In the genomic region with DNA sequence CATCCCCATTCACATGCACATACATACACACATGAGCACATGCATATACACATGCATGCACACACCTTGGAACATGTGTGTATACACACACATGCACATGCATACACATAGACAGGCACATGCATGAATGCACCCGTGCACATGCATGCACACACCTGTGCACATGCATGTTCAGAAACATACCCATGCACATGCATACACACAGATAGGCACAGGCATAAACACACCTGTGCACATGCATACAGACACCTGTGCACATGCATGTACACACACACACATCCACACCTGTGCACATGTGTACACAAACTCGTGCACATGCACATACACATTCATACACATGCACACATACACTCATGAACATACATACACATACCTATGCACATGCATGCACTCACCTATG, we compare ENCODE assay signal across 20 mouse cellular contexts. TPM values are rescaled to one million over a fixed set of nuclear protein-coding genes. Genes with fewer than 3 reads are reported as not detected.
DNase-seq lines count a peak whose midpoint lies in the region; ATAC-seq and TF ChIP-seq lines count a peak whose summit lies in the region.
"Had no signal": no experiment of that assay in that cellular context is flagged by ENCODE, and none has a peak within 500 bp of the region (broad histone marks: within the 10 kb centered on the region; RNA-seq: fewer than 3 reads in every experiment).

No protein-coding gene starts in this region.

- TF ChIP-seq CTCF in stomach, postnatal 0 days (IDR thresholded peaks at IDR 0.05; ENCODE audit: low read depth), result no peak

- H3K36me3 ChIP-seq in embryonic facial prominence, embryonic 12.5 days, result no peaks in the 10 kb centered on the region
- no peaks in the 10 kb centered on the region for H3K36me3 ChIP-seq in embryonic facial prominence, embryonic 10.5 days (replicated peaks)
- H3K36me3 ChIP-seq in heart, embryonic 11.5 days (ENCODE audit: control insufficient read depth, insufficient read depth, low read length), result no peaks in the 10 kb centered on the region
- H3K36me3 ChIP-seq in liver, embryonic 11.5 days (ENCODE audit: control insufficient read depth, insufficient read depth, low read length), result no peaks in the 10 kb centered on the region
- no peaks in the 10 kb centered on the region for H3K36me3 ChIP-seq in stomach, embryonic 16.5 days (ENCODE audit: control insufficient read depth, insufficient read depth, low read length)
- H3K36me3 ChIP-seq in stomach, postnatal 0 days (ENCODE audit: control insufficient read depth, insufficient read depth, low read length), result no peaks in the 10 kb centered on the region
- H3K36me3 ChIP-seq: heart, embryonic 10.5 days; hindbrain, embryonic 15.5 days; neural tube, embryonic 12.5 days had no signal

- H3K9ac ChIP-seq in embryonic facial prominence, embryonic 12.5 days, result no peak overlapping the region
- H3K9ac ChIP-seq in heart, embryonic 11.5 days (ENCODE audit: low read depth, low read length), result no peak overlapping the region
- no peak overlapping the region for H3K9ac ChIP-seq in liver, embryonic 11.5 days (ENCODE audit: low read depth, low read length)
- H3K9ac ChIP-seq in stomach, embryonic 16.5 days (ENCODE audit: low read length), result no peak overlapping the region
- H3K9ac ChIP-seq in stomach, postnatal 0 days (ENCODE audit: low read length), result no peak overlapping the region
- H3K9ac ChIP-seq: hindbrain, embryonic 15.5 days; liver, postnatal 0 days; neural tube, embryonic 12.5 days had no signal

- DNase-seq in embryonic facial prominence, embryonic 10.5 days (ENCODE audit: low spot score), result no peak
- no peak for DNase-seq in heart, postnatal 25 days (ENCODE audit: low spot score)
- no peak for DNase-seq in liver, embryonic 11.5 days (ENCODE audit: low spot score)
- no peak for DNase-seq in liver
- DNase-seq in stomach, postnatal 0 days (ENCODE audit: low spot score), result no peak
- DNase-seq: adrenal gland, postnatal 10 days; cerebellum, adult 18-20 months; cerebellum, postnatal 25 days; kidney, postnatal 4 days; liver, postnatal 0 days; right cerebral cortex, postnatal 14 days; thymus, postnatal 14 days had no signal

- ATAC-seq in embryonic facial prominence, embryonic 12.5 days (ENCODE audit: insufficient number of reproducible peaks, insufficient read depth, low FRiP score, low TSS enrichment), result 0 out of 2 replicates have a peak, but pooled peaks have one; percentile 67
- ATAC-seq in heart, embryonic 11.5 days (replicated peaks; ENCODE audit: insufficient number of reproducible peaks, low FRiP score, low TSS enrichment), result 0 out of 2 replicates have a peak, but pooled peaks have one; percentile 39
- 0 out of 2 replicates have a peak, but pooled peaks have one; percentile 18 for ATAC-seq in liver, embryonic 11.5 days (replicated peaks; ENCODE audit: low FRiP score)
- 0 out of 2 replicates have a peak, but pooled peaks have one; percentile 10 for ATAC-seq in stomach, embryonic 16.5 days (ENCODE audit: insufficient read depth, low FRiP score)
- ATAC-seq in stomach, postnatal 0 days (ENCODE audit: low FRiP score, low TSS enrichment), result no peak
- ATAC-seq: intestine, postnatal 0 days; liver, postnatal 0 days; lung, postnatal 0 days had no signal

- H3K27me3 ChIP-seq in embryonic facial prominence, embryonic 12.5 days, result no peaks in the 10 kb centered on the region
- no peaks in the 10 kb centered on the region for H3K27me3 ChIP-seq in embryonic facial prominence, embryonic 10.5 days (replicated peaks; ENCODE audit: low read depth, poor library complexity, severe bottlenecking)
- H3K27me3 ChIP-seq in heart, embryonic 11.5 days (ENCODE audit: control insufficient read depth, insufficient read depth, low read length), result no peaks in the 10 kb centered on the region
- no peaks in the 10 kb centered on the region for H3K27me3 ChIP-seq in liver, embryonic 11.5 days (replicated peaks; ENCODE audit: control insufficient read depth, insufficient read depth, low read length)
- no peaks in the 10 kb centered on the region for H3K27me3 ChIP-seq in stomach, embryonic 16.5 days (ENCODE audit: control insufficient read depth, insufficient read depth, low read length)
- H3K27me3 ChIP-seq in stomach, postnatal 0 days (ENCODE audit: control insufficient read depth, insufficient read depth, low read length), result no peaks in the 10 kb centered on the region
- H3K27me3 ChIP-seq: hindbrain, embryonic 15.5 days; neural tube, embryonic 12.5 days had no signal

- no peak for TF ChIP-seq EP300 in stomach, postnatal 0 days (optimal IDR thresholded peaks at IDR 0.05)

- H3K4me2 ChIP-seq in embryonic facial prominence, embryonic 12.5 days (replicated peaks), result no peak overlapping the region
- H3K4me2 ChIP-seq in heart, embryonic 11.5 days, result no peak overlapping the region
- no peak overlapping the region for H3K4me2 ChIP-seq in liver, embryonic 11.5 days
- H3K4me2 ChIP-seq in stomach, embryonic 16.5 days (ENCODE audit: low read depth, low read length), result no peak overlapping the region
- H3K4me2 ChIP-seq in stomach, postnatal 0 days (replicated peaks; ENCODE audit: low read depth), result no peak overlapping the region
- H3K4me2 ChIP-seq: hindbrain, embryonic 15.5 days; neural tube, embryonic 12.5 days had no signal

- no peak overlapping the region for H3K27ac ChIP-seq in embryonic facial prominence, embryonic 12.5 days
- H3K27ac ChIP-seq in embryonic facial prominence, embryonic 10.5 days (replicated peaks), result no peak overlapping the region
- H3K27ac ChIP-seq in heart, embryonic 11.5 days (ENCODE audit: low read depth, low read length), result no peak overlapping the region
- H3K27ac ChIP-seq in liver, embryonic 11.5 days (ENCODE audit: low read depth, low read length), result no peak overlapping the region
- H3K27ac ChIP-seq in stomach, embryonic 16.5 days (ENCODE audit: low read length), result no peak overlapping the region
- no peak overlapping the region for H3K27ac ChIP-seq in stomach, postnatal 0 days (replicated peaks)
- H3K27ac ChIP-seq: heart, embryonic 10.5 days; hindbrain, embryonic 15.5 days; neural tube, embryonic 12.5 days had no signal

- 85% methylated on average over 2 of the region's 2 CpGs for WGBS in embryonic facial prominence, embryonic 12.5 days
- 77% methylated on average over 2 of the region's 2 CpGs for WGBS in embryonic facial prominence, embryonic 10.5 days
- WGBS in heart, embryonic 11.5 days (ENCODE audit: insufficient replicate concordance), result 79% methylated on average over 2 of the region's 2 CpGs
- WGBS in liver, embryonic 11.5 days, result 68% methylated on average over 2 of the region's 2 CpGs
- 79% methylated on average over 2 of the region's 2 CpGs for WGBS in stomach, embryonic 16.5 days
- 77% methylated on average over 2 of the region's 2 CpGs for WGBS in stomach, postnatal 0 days

- H3K4me1 ChIP-seq in embryonic facial prominence, embryonic 12.5 days, result no peaks in the 10 kb centered on the region
- no peaks in the 10 kb centered on the region for H3K4me1 ChIP-seq in embryonic facial prominence, embryonic 10.5 days
- H3K4me1 ChIP-seq in heart, embryonic 11.5 days (ENCODE audit: control insufficient read depth, insufficient read depth, low read length), result no peaks in the 10 kb centered on the region
- H3K4me1 ChIP-seq in liver, embryonic 11.5 days (replicated peaks; ENCODE audit: control insufficient read depth, insufficient read depth, low read length), result no peaks in the 10 kb centered on the region
- no peaks in the 10 kb centered on the region for H3K4me1 ChIP-seq in stomach, embryonic 16.5 days (ENCODE audit: control insufficient read depth, insufficient read depth, low read length)
- H3K4me1 ChIP-seq in stomach, postnatal 0 days (replicated peaks; ENCODE audit: control insufficient read depth, insufficient read depth), result no peaks in the 10 kb centered on the region
- H3K4me1 ChIP-seq: heart, embryonic 10.5 days; hindbrain, embryonic 15.5 days; neural tube, embryonic 12.5 days had no signal

- intact Hi-C loops in heart, postnatal 25 days (cut with DNase I), result no loop called here

- H3K4me3 ChIP-seq in embryonic facial prominence, embryonic 12.5 days, result no peak overlapping the region
- no peak overlapping the region for H3K4me3 ChIP-seq in embryonic facial prominence, embryonic 10.5 days
- H3K4me3 ChIP-seq in heart, embryonic 11.5 days (ENCODE audit: low read depth, low read length), result no peak overlapping the region
- no peak overlapping the region for H3K4me3 ChIP-seq in liver, embryonic 11.5 days (ENCODE audit: low read depth, low read length)
- H3K4me3 ChIP-seq in stomach, embryonic 16.5 days (replicated peaks; ENCODE audit: low read length), result no peak overlapping the region
- no peak overlapping the region for H3K4me3 ChIP-seq in stomach, postnatal 0 days (ENCODE audit: low read depth, low read length)
- H3K4me3 ChIP-seq: heart, embryonic 10.5 days; hindbrain, embryonic 15.5 days; neural tube, embryonic 12.5 days had no signal

- H3K9me3 ChIP-seq in embryonic facial prominence, embryonic 12.5 days, result no peaks in the 10 kb centered on the region
- no peaks in the 10 kb centered on the region for H3K9me3 ChIP-seq in embryonic facial prominence, embryonic 10.5 days
- no peaks in the 10 kb centered on the region for H3K9me3 ChIP-seq in heart, embryonic 11.5 days (replicated peaks; ENCODE audit: control insufficient read depth, low read length)
- H3K9me3 ChIP-seq in liver, embryonic 11.5 days (ENCODE audit: control insufficient read depth, low read length), result no peaks in the 10 kb centered on the region; the same call in 1 of the 2 replicates
- no peaks in the 10 kb centered on the region for H3K9me3 ChIP-seq in stomach, embryonic 16.5 days (replicated peaks; ENCODE audit: control insufficient read depth, low read length)
- H3K9me3 ChIP-seq in stomach, postnatal 0 days (ENCODE audit: control insufficient read depth, low read length), result no peaks in the 10 kb centered on the region
- H3K9me3 ChIP-seq: heart, embryonic 10.5 days; hindbrain, embryonic 15.5 days; neural tube, embryonic 12.5 days had no signal

RNA-seq across cellular contexts. Expression of a gene that starts 50.9 kb away (rescaled TPM):
- polyA plus RNA-seq in embryonic facial prominence, embryonic 12.5 days (2016; fragmentation: Nextera tagmentation; extraction: Ambion mirVana), result 4.1 TPM in 2 replicates
- polyA plus RNA-seq in embryonic facial prominence, embryonic 10.5 days (2016; fragmentation: Nextera tagmentation; extraction: Ambion mirVana), result 4.0 and 4.1 TPM in 2 replicates
- polyA plus RNA-seq in heart, embryonic 11.5 days (2014; fragmentation: Nextera tagmentation; extraction: Ambion mirVana), result 3.2 and 3.6 TPM in 2 replicates
- 10 to 100 TPM; 31.6 to 37.9 TPM for total RNA-seq in heart, postnatal 25 days (2021)
- 1.5 and 2.1 TPM in 2 replicates for polyA plus RNA-seq in liver, embryonic 11.5 days (2014; fragmentation: Nextera tagmentation; extraction: Ambion mirVana)
- polyA plus RNA-seq in stomach, embryonic 16.5 days (2015; fragmentation: Nextera tagmentation; extraction: Ambion mirVana), result 4.0 TPM in 2 replicates
- polyA plus RNA-seq in stomach, postnatal 0 days (2015; fragmentation: Nextera tagmentation; extraction: Ambion mirVana), result 2.0 TPM in 2 replicates
